8 mouse cellular contexts compared by ENCODE assay signal in the genomic region with DNA sequence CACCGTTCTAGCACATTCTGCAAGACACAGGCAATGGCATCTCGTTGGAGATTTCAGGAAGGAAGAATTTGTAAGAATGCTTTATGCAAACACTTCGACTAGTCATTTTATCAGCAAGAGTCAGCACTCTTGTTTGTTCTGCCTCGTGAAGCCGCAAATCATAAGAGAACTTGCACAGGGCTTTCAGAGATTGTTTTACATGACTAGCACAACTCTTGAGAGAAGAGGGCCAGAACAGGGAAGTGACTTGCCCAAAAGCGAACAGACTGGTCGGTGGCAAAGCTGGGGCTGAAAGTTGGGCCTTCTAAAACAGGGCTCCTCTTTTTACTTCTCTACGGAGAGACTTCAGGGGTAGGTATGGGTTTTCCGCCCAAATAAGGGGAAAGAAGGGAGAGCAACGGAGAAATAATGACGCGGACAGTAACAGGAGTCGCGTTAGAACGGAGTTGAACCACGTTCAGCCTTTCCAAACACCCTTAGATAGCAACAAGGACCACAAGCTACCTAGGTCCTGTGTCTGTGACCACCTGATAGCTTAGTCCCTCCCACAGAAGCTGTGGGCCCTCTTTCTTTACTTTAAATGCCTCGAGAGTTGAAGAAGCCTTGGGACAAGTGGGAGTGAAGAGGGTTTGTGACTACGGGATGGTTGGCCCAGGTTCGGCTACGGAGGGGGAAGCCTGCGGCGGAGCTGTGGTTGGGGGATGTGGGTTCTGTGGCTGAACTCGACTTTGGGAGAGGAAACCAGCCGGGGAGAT. TPM values are rescaled to one million over a fixed set of nuclear protein-coding genes. Genes with fewer than 3 reads are reported as not detected.
A peak's percentile ranks its signal among the peaks of the same experiment; 100 is the strongest.
DNase-seq lines count a peak whose midpoint lies in the region; ATAC-seq and TF ChIP-seq lines count a peak whose summit lies in the region.

No protein-coding gene starts in this region.

- ATAC-seq in hindbrain, embryonic 12.5 days (ENCODE audit: low FRiP score): peak; percentile 33; the same call in 1 of the 2 replicates
- peak; percentile 60 for ATAC-seq in lung, postnatal 0 days

- H3K27me3 ChIP-seq in hindbrain, embryonic 12.5 days: peaks cover 5% of the 10 kb centered on the region
- H3K27me3 ChIP-seq in lung, postnatal 0 days (replicated peaks; ENCODE audit: insufficient read depth, low read length): peaks cover 10% of the 10 kb centered on the region

- H3K4me2 ChIP-seq in hindbrain, embryonic 12.5 days (replicated peaks): peak overlapping the region; percentile 86
- peak overlapping the region; percentile 68 for H3K4me2 ChIP-seq in lung, postnatal 0 days (replicated peaks; ENCODE audit: low read depth, low read length)

- peaks cover 33% of the 10 kb centered on the region for H3K4me1 ChIP-seq in hindbrain, embryonic 12.5 days
- H3K4me1 ChIP-seq in lung, postnatal 0 days (ENCODE audit: insufficient read depth, low read depth, low read length): peaks cover 8% of the 10 kb centered on the region; the same call in 1 of the 2 replicates

- H3K27ac ChIP-seq in layer of hippocampus, adult 2 months: peak overlapping the region; percentile 95
- H3K27ac ChIP-seq in hindbrain, embryonic 12.5 days: no peak overlapping the region
- peak overlapping the region; percentile 92 for H3K27ac ChIP-seq in lung, postnatal 0 days (ENCODE audit: low read length)

- H3K4me3 ChIP-seq in layer of hippocampus, adult 2 months: peak overlapping the region; percentile 74
- peak overlapping the region; percentile 97 for H3K4me3 ChIP-seq in hindbrain, embryonic 12.5 days
- peak overlapping the region; percentile 79 for H3K4me3 ChIP-seq in lung, postnatal 0 days (ENCODE audit: low read depth, low read length)

- WGBS in hindbrain, embryonic 12.5 days: 13% methylated on average over 24 of the region's 24 CpGs
- 9% methylated on average over 24 of the region's 24 CpGs for WGBS in lung, postnatal 0 days

- no peak for DNase-seq in layer of hippocampus, adult 2 months (ENCODE audit: low spot score in 2 of 2)
- DNase-seq in layer of hippocampus, postnatal 25 days (ENCODE audit: extremely low spot score in 1 of 2, low spot score in 1 of 2): no peak
- peak; percentile 25 for DNase-seq in c-Kit-positive CD71-positive TER-119-negative erythroid progenitor cells, embryonic 14.5 days (ENCODE audit: low read depth)
- DNase-seq in lung, postnatal 0 days (ENCODE audit: low spot score): peak; percentile 86
- peak; percentile 18 to 19 for DNase-seq in spleen, postnatal 36 days (ENCODE audit: low spot score in 2 of 2)
- no peak for DNase-seq in cerebellum, postnatal 10 days
- no peak for DNase-seq in layer of hippocampus, adult 9-10 months (ENCODE audit: low spot score)

- peak overlapping the region; percentile 55 for H3K9ac ChIP-seq in hindbrain, embryonic 12.5 days
- H3K9ac ChIP-seq in lung, postnatal 0 days (replicated peaks; ENCODE audit: low read depth): peak overlapping the region; percentile 87; the same call in 1 of the 2 replicates

- peaks cover 16% of the 10 kb centered on the region for H3K36me3 ChIP-seq in hindbrain, embryonic 12.5 days
- peaks cover 15% of the 10 kb centered on the region; the same call in 1 of the 2 replicates for H3K36me3 ChIP-seq in lung, postnatal 0 days (ENCODE audit: insufficient read depth, low read length)

- no peaks in the 10 kb centered on the region for H3K9me3 ChIP-seq in hindbrain, embryonic 12.5 days (replicated peaks)
- H3K9me3 ChIP-seq in lung, postnatal 0 days (ENCODE audit: low read length): no peaks in the 10 kb centered on the region

- TF ChIP-seq EP300 in lung, postnatal 0 days (IDR thresholded peaks at IDR 0.05): peak; percentile 87

- TF ChIP-seq CTCF in layer of hippocampus, adult 2 months (conservative IDR thresholded peaks at IDR 0.05): no peak
- TF ChIP-seq CTCF in lung, postnatal 0 days (IDR thresholded peaks at IDR 0.05): no peak

RNA-seq across cellular contexts. Expression of gene Zfp821, which starts 0.6 kb away (rescaled TPM):
- total RNA-seq in layer of hippocampus, adult 2 months (2021): 10 to 100 TPM; 47.0 to 47.6 TPM
- total RNA-seq in layer of hippocampus, postnatal 25 days (2021): 10 to 100 TPM; 45.3 to 47.3 TPM
- polyA plus RNA-seq in hindbrain, embryonic 12.5 days (2016; fragmentation: Nextera tagmentation; extraction: Ambion mirVana): 77.0 and 80.2 TPM in 2 replicates
- polyA plus RNA-seq in lung, postnatal 0 days (2015; fragmentation: Nextera tagmentation; extraction: Ambion mirVana): 13.2 and 14.4 TPM in 2 replicates

RNA-seq across cellular contexts. Expression of gene Ist1, which starts 11.7 kb away (rescaled TPM):
- total RNA-seq in layer of hippocampus, adult 2 months (2021): 10 to 100 TPM; 87.0 to 94.9 TPM
- 10 to 100 TPM; 84.7 to 86.4 TPM for total RNA-seq in layer of hippocampus, postnatal 25 days (2021)
- polyA plus RNA-seq in hindbrain, embryonic 12.5 days (2016; fragmentation: Nextera tagmentation; extraction: Ambion mirVana): 185 and 186 TPM in 2 replicates
- polyA plus RNA-seq in lung, postnatal 0 days (2015; fragmentation: Nextera tagmentation; extraction: Ambion mirVana): 91.3 and 105 TPM in 2 replicates

RNA-seq across cellular contexts. Expression of gene Atxn1l, which starts 32.8 kb away (rescaled TPM):
- total RNA-seq in layer of hippocampus, adult 2 months (2021): 10 to 100 TPM; 40.1 to 44.5 TPM
- 10 to 100 TPM; 38.7 to 45.0 TPM for total RNA-seq in layer of hippocampus, postnatal 25 days (2021)
- 8.1 and 8.4 TPM in 2 replicates for polyA plus RNA-seq in hindbrain, embryonic 12.5 days (2016; fragmentation: Nextera tagmentation; extraction: Ambion mirVana)
- polyA plus RNA-seq in lung, postnatal 0 days (2015; fragmentation: Nextera tagmentation; extraction: Ambion mirVana): 3.9 and 4.8 TPM in 2 replicates

Comparison
In these comparisons a context has a peak if more than half of its experiments do, and no peak if none do; other contexts are left out.
1. DNase-seq: peak in c-Kit-positive CD71-positive TER-119-negative erythroid progenitor cells, embryonic 14.5 days (single experiment), lung, postnatal 0 days (single experiment) and spleen, postnatal 36 days (2 of 2); none in layer of hippocampus, adult 2 months (0 of 2), layer of hippocampus, postnatal 25 days (0 of 2), cerebellum, postnatal 10 days (0 of 2) and layer of hippocampus, adult 9-10 months (single experiment).
2. Peak in every context shown above with its lines, with median percentiles within 50 percentile points of each other: H3K4me3 ChIP-seq.